Mouse (Mus musculus) embryo, embryonic 11 days (tissue): ENCODE data around the gene Bex4.
"Not testable (repeated sequence)": the region's sequence is repeated elsewhere in the genome, so short reads cannot be mapped to it uniquely, and the experiment has no call there.

Experiments
- DNase-seq: peaks from one replicate; pipeline ENCODE4 v3.0.0-alpha.2; 2015

The Bex4 gene

DNA sequence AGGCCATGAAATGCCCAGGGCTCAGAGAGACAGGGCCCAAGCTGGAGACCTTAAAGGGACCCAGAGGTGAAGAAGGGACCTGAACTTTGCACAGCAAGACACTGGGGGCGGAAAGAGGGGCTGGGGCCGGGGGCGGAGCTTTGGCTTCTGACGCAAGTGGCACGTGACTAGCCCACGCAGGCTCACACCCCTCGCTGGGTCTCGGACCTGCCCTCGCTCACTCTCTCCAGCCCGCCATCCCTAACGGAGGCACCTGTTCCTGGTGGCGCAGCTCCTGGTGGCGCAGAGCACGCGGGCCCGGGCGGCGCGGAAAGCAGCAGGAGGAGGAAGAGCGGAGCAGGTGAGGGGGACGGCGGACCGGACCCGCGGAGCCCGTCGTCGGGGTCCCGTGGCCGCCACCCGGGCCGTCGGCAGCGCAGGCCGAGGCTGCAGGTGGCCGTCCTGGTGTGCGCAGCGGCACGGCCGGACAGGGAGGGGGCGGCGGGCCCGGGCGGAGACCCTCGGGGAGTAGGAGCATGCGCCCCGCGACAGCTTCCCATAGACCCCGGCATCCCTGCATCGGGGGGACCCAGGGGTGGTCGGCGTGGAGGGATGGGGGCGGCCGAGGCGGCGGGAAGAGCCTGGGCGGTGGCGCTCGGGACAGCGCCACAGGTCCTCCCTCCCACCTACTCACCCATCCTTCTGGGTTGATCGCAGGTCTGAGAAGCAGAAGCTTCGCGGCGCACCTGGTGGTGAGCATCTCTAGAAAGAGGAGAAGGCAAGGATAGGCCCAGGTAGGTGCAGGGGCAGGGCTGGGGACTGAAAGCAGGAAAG is at the start of gene Bex4:
TSS of gene Bex4 (plus strand) at position 170 of the 813 bp plus-strand sequence.
- not testable (repeated sequence) for DNase-seq

GRCm38 (mm10) chrX:136092497-136093279 is 46.1 kb upstream of the Bex4 start:
- DNase-seq = no peak

DNA sequence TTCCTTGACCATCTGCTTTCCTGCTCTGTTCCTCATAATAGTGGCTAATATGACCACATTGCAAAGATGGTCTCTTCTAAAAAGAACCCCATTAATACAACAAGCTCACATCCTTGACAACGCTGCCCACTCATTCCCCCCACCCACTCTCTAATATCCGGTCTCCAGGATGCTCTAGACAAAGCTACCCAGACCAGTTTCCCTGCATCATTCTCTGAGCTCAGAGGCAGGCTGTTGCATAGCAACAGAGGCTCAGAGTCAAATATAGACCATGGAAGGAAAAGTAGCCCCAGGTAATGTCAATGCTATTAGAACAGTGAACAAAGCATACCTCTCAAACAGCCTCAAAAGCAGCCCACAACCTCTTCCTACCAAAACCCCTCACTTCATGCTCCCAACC is 44.4 kb upstream of the Bex4 start:
- DNase-seq = no peak

DNA sequence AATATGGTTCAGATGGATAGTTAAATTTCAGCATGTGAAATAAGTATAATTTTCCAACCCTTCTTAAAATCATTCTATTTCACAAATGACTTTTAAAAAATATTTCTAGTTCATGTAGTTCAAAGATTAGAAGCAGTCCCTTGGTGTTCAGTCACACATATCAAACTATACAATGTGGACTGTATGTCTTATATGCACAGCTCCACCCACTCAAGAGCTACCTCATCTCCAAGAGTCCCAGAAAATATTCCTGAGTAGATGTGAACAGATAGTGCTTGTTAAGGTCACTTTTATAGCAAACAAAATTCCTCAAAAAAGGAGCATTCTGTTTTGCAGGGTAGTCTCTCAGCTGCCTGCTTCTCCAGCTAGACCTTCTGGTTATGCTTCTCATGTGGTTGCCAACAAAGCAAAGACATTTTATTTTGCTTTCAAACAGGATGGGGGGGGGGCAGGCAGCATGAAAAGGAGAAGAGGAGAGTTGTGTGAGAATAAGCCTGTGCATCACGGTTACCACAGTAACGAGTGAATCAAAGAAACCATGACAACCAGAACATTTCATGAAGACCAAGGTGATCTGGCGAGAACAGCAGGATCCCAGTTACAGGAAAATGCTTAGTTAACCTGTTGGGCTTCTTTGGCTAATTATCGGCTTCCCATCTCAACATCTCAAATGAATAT is 34.6 kb upstream of the Bex4 start:
- no peak for DNase-seq

DNA sequence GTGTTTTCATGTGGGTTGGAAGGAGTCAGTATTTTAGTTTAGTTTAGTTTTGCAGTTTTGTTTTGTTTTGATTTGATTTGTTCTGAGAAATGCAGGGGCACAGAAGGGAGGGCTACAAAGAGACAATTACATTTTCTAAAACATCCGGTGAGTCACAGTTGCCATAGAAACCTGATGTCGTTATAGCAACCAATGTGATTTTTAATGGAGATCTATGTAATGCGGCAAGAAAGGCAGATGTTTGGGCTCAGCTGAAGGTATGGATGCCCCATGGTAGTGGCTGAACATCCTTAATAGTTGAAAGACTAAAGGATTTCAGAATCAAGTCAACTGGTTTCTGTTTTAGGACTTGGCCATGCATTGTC is 34.1 kb upstream of the Bex4 start:
- no peak for DNase-seq

- DNase-seq = peak; percentile 47
Measured at GRCm38 (mm10) chrX:136107942-136108341, 30.9 kb upstream of the Bex4 start.

GRCm38 (mm10) chrX:136115015-136115414 is 23.8 kb upstream of the Bex4 start:
- DNase-seq = no peak

DNA sequence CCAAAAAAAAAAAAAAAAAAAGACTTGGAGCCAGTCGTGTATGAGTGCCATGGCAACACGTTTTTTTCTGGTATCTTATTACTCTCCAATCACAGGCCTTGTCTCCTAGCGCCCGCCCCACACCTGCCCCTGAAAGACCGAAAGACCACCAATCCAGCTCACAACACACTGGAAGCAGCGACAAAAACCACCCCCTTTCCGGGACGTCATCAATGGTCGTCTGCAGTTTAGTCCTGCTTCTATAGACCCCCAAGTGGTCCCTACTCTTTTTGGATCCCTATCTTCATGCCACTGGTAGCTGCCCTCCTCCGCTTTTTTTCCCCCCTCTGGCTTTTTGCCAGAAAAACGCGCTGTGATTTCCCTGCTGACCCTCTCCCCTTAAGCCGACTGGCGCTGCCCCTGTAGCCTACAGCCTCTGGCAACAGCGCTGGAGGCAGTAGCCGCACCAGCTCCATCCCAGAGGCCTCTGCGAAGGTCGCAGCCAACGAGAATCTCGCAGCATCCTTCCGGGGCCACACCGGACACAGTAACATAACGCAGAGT is 23.3 kb upstream of the Bex4 start:
- DNase-seq = peak; percentile 88

DNA sequence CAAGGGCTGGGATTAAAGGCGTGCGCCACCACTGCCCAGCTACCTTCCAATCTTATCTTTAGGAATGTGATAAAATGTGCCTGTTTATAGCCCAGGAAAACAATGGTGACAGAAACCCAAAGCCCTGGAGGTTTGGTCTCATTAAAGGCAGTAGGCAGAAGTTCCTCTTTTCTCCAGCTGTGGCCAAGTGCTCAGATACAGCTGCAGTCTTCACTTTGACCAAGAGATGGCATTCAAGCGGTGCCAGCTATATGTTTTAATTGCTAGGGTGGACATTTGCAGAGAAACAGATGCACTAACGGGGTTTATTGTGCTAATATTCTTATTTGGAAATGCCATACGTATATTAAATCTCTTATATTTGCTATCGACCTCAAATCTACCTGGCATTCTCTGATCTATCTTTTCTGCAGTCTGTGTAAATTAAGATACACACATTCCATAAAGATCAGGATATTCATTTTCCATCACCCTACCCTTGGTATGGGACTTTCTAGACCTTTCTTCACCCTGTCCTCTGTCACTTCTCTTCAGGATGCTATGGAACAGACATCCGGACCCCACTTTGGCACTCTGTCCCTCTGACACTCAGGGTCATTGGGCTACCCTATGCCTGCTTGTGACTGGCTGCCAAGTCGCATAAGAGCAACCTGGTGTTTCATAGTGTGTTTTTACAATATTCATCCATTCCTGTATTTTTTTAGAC is 11.6 kb upstream of the Bex4 start:
- peak; percentile 23 for DNase-seq

GRCm38 (mm10) chrX:136127744-136128064 is 11.1 kb upstream of the Bex4 start:
- peak; percentile 41 for DNase-seq

- DNase-seq = no peak
Measured at GRCm38 (mm10) chrX:136135559-136135958, 3.2 kb upstream of the Bex4 start.

DNA sequence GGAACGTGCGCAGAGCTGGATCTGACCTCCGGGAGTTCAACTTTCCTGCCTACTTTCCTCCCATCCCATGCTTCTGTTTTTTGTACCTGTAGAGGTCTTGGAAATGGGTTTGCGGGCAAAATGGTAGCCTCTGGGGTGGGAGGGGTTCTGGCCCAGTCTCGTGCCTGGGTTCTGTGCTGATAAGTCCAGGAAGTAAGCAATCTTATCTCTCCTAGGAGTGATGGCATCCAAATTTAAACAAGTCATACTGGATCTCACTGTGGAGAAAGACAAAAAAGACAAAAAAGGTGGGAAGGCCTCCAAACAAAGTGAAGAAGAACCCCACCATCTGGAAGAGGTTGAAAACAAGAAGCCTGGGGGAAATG is 826 bp downstream of the Bex4 start:
- not testable (repeated sequence) for DNase-seq

DNA sequence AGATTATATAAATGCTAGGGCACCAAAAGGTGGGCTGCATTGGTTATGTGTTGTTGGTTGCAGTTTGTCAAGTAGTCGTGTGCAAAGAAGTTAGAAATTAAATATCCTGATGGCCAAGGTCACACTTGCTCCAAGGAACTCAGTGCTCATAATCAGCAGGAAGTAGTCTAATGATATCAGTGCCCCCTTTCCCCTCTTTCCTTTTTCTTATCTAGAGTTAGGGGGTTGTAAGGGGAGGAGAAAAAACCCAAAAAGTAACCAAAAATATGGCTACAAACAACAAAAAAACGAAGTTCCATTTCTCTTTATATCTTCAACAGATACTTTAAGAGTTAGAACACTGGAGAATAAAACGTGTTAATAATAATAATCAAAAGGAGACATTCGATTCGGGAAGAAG is 2.6 kb downstream of the Bex4 start:
- DNase-seq = no peak

GRCm38 (mm10) chrX:136143711-136144110 is 4.9 kb downstream of the Bex4 start:
- no peak for DNase-seq

- no peak for DNase-seq
Measured at GRCm38 (mm10) chrX:136144195-136144594, 5.4 kb downstream of the Bex4 start.

- no peak for DNase-seq
Measured at GRCm38 (mm10) chrX:136170625-136171024, 31.8 kb downstream of the Bex4 start.

DNA sequence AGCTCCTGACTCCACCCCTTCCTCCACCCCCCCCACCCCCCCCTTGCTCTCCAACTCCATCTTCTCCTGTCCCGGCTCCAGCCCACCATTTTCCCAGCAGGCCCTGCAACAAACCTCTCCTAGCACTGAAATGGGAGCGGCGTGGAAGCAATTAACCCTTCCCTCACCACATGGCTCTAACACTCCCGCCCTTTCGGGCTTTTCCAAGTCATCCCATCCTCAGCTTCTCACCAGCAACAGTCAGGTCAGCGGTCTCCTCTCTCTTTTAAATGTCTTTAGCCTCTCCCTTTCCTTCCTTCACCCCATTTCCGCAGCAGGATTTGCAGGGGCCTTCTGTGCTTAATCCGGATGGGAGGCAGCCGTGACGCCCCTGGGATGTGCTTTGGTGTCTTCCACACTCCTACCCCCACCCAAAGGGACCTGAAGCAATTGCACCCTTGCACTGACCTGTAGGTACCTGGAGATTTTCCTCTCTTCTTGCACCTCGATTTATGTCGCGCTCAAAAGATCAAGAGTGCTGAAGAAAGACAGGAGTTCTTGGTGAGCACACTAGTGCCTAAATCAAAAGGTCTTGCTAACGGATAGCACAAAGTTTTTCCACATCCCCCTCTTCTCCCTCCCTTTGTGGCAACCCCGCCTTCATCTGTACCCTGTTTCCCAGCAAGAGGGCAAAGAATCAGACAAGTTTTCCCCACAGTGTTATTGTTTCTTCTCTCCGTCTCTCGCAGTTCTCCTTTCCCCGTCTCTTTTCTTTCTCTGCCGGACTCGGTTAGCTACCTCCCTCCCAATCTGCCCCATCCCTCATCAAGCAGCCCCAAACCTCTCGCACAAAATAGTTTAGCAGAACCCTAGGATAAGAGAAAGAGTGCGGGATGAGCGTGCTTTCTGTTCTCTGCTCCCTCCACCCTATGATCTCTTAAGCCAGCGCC is 32.7 kb downstream of the Bex4 start:
- DNase-seq = peak; percentile 79

DNA sequence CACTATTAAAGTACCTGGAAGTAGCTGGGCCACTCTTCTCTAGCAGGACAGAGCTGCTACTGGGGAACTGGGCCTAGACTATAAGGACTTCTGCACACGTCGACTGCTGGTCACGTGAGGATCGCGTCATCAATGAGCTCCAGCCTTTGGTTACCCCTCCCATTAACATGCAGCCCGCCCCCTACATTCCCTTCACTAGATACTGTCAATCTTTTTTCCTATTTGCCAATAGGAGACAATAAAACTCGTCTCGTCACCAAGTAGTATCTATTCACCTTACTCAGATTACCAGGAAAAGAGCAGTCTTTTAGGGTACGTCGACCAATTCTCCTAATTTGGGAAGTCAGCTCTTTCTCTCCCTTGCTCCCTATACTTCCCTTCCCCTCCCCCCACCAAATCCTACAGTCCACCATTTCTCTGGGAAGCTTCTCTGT is 33.3 kb downstream of the Bex4 start, which contains the start of gene Tceal8:
TSS of gene Tceal8 (minus strand) at position 225 of the 434 bp plus-strand sequence.
- peak; percentile 91 for DNase-seq

GRCm38 (mm10) chrX:136172786-136173185 is 34.0 kb downstream of the Bex4 start:
- peak; percentile 29 for DNase-seq

DNA sequence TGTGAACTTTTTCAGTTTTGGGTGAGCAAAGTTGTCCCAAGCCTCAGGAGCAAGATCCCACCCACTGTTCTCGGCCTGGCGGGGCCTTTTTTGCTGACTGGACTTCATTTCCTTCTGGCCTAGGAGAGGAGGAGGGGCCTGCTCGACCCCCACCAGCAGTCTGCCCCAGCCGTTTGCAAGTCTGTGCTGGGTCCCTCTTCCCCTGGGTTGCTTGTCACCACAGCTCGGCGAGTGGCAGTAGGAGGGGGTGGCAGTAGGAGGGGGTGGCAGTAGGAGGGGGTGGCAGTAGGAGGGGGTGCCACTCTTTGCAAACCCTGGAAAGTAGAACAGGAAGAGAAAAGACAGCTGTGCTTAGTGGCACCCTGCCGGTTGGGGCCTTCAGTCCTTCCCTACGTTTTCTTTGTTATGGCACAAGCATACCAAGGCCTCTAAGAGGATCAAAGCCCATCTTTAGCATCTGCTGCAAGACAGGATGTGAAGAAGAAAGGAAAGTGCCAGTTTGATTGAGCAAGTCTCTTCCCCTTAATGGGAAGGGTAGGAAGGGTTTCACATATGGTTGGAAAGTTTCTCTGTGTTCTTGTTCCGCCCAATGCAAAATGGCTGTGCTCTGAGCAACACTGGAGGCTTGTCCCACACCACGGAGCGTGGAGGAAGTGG is 42.2 kb downstream of the Bex4 start:
- peak; percentile 23 for DNase-seq

- no peak for DNase-seq
Measured at GRCm38 (mm10) chrX:136183107-136183506, 44.3 kb downstream of the Bex4 start.
